Mouse (Mus musculus) ZHBTc4 (cell line): ENCODE results near the gene Btnl9.
A peak's percentile ranks its signal among the peaks of the same experiment; 100 is the strongest.

Experiments
- DNase-seq: peaks from one replicate; pipeline ENCODE4 v3.0.0-alpha.2; 2011; ENCODE audit warnings: low read depth, low spot score

Btnl9 gene

DNA sequence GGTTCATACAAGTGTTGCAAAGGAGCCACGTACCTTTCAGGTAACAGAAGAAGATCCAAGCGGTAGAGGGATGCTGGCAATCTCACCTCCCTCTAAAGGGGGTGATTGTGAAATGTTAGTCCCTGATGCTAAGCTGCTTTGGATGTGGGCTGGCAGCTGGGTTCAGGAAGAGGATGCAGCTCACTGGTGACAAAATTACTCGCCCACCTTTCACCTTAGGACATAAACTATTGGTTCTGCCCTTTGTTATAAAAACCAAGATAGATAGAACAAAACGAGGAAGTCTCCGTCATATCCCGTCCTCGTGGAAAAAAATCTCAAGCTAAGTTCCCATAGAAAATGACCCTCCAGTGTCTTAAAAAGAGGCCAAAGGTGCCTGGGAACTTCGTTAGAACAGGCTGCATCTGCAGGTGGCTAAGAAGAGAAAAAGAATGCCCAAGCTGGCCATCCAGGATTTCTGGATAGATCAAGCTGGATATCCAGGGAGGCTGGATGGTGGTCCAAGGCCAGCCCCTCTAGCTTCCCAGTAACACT lies at the start of gene Btnl9:
Gene Btnl9 (minus strand): TSS at position 205 of the 534 bp plus-strand sequence.
- DNase-seq, result no peak

DNA sequence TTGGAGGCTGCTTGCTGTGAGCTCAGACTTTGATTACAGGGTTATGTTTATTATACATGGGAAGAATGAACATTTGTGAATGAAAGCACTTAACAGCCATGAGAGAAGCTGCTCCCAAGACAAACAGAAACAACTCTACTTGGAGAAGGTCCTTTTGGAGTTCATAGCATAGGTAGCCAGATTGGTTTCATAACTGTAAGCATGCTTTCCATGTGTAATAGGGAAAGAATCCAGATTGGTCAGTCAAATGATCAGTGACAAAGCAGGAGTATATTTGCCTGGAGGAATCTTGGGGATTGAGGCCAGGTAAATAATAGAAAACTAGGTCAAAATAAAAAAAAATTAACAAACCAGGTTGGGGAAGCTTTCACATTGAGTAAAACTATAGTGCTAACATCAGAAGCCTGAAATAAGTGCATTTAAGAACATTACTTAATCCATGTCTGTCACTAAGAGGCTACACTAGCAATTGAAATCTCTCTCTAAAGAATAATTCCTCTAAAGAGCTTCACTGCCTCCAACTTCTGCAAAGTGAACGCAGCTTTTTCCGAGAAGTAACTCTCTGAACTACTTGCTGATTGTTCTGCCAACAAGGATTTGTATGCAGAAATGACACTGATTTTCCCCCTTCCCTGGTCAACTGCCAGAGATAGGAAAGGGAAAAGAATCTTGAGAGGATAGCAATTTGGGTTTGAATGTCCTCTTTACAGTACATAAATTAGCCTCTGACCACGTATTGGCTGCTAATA lies 48.7 kb upstream of the Btnl9 start:
- no peak for DNase-seq

DNA sequence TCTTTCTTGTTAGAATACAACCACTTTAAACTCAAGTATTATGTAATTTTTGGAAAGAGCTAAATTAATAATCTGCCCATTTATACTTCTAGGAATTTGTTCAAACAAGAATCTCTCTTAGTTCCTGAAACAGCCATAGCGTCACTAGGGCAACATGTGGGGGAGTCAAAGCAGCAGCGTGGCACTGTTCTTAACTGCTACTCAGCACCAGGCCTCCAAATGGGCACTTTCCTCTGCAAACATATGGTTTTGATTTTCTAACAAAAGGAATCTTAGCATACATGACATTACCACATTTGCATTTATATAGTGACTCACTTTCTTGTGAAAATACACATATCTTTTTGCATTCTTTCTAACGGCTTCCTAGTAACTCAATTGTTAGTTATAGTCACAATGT lies 45.8 kb upstream of the Btnl9 start:
- no peak for DNase-seq

DNA sequence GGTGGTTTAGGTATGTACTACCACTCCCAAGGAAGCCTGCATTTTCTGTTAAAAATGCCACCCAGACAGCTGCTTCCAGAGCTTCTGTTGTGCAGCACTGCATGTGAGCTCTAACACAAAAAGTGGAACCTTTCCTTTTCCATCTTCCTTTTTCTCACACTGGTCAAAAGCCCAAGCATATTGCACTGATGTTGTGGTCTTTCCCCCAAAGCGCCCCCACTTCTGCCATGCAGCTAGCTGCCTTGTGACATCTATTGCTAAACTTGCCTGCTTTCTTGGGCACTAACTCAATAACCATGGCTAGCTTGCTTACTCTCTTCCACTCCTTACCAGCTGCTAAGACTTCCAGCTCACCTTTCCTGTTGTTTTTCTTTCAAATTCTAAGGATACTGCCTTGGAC lies 37.5 kb upstream of the Btnl9 start:
- DNase-seq, result no peak

DNA sequence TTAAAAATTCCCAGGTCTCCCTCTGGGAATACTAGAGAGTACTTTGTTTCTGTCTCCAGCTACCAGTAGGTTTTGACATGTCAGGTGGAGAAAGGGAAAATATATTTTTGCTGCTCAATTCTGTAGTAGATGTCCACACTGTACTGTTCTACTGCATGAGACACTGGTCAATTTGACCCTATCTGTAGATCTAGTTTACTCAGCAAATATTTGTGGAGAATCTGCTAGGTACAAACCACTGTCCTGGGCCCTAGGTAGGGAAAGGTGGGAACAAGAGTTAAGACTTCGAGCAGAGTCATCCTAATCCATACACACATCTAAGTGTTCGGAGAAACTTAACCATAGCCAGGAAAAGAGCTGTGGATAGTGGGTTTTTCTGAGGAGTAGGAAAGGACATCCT lies 32.3 kb upstream of the Btnl9 start:
- DNase-seq, result no peak

DNA sequence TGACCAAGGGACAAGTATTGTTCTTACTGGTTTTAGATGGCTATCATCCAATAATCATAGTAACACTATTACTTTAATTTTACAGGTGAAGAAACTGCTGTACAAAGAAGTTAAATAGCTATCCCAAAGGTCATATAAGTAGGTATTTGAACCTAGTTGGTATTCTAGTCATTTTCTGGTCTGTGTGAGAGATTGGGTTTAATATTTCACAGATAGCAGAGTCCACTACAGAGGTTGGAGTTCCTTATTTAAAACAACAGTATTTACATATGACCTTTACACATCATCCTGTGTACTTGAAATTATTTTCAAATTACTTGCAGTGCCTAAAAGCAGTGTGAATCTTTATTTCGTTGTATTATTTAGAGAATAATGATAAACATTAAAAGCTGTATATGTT lies 26.5 kb upstream of the Btnl9 start:
- DNase-seq, result no peak

DNA sequence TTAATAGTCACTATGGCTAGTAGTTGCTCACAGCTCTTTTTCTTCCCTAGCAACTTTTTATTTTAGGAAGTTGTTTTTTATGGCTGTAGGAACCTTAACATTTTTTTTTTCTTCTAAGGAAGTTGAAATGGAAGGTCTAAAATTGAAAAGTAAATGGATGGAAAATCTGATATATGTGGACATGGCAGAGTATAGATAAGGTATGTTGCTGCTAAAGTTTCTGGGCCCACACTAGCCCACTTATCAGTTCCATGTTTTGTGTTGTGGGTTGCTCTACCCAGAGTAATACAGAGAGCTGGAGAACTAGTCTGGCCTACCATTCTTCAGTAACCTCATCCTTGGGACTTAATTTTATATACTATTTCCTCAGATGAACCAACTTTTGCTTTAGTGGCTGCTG lies 25.6 kb upstream of the Btnl9 start:
- DNase-seq, result no peak

DNA sequence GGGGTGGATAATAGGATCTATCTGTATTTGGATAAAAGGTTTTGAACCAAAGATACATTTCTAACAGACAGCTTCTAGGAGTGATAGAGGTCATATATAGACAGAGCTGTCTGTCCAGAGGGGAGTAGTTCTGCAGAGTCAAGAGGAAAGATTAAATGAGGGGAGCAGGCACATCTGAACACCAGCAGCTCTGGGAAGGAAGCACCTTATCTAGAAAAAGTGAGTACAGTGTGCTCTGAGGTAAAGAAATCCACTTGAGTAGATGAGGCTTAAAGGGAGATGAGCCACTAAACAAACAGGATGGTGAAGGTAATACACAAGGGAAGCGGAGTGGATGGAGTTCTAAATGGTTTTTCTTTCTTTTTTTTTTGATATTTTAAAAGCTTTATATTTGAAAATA lies 20.5 kb upstream of the Btnl9 start:
- DNase-seq, result no peak

DNA sequence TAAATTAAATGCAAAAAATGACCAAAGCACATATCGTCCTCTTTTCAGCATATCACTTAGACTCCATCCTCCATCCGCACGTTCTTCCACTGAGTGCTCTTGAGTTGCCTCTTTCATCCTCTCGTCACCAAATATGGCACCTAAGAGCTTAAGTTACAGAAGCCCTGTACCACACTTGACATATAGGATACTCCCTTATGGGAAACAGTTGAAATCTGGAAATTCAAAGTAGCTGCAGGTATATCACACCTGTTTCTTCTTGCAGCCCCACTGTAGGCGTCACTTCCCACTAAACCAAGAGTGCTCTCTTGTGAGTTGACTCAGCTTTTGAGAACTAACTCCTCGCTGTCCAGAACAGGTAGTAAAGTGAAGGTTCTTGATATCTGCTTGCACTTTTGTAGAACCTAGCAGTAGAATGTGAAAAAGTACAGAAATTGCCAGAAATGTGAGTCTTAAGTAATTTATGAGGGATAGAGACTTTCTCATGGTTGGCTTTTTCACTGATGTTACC lies 18.2 kb upstream of the Btnl9 start:
- DNase-seq, result no peak

DNA sequence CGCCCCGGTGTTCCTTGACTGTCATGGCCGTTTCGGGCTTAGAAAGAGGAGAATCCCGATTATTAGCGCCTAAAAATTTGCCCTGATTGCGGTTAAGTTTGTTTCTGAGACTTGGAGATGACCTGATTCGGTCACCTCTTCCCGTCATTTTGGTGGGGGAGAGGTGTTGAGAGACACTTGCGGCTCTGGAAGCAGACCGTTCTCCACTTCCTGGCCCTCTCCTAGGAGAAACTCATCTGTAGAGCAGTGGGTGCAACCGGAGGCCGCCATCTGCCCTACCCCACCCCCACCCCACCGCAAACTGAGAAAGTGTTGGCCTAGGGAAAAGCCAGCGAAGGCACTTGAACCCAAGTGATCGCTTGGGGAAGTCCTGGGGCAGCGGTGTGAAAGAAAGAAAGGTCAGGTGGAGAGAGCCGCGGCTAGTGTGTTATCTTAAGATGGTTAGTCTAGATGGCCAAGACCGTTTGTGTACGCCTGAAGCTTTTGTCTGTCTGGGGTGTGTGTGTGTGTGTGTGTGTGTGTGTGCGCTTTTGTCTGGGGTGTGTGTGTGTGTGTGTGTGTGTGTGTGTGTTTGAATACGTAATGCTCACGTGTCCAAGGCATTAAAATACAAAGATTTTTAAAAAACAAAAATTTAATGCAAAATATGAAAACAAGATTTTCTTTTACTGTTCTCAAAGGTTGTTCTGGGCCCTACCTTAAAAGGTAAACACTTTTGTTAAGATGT lies 17.0 kb upstream of the Btnl9 start:
- DNase-seq, result peak; percentile 88

DNA sequence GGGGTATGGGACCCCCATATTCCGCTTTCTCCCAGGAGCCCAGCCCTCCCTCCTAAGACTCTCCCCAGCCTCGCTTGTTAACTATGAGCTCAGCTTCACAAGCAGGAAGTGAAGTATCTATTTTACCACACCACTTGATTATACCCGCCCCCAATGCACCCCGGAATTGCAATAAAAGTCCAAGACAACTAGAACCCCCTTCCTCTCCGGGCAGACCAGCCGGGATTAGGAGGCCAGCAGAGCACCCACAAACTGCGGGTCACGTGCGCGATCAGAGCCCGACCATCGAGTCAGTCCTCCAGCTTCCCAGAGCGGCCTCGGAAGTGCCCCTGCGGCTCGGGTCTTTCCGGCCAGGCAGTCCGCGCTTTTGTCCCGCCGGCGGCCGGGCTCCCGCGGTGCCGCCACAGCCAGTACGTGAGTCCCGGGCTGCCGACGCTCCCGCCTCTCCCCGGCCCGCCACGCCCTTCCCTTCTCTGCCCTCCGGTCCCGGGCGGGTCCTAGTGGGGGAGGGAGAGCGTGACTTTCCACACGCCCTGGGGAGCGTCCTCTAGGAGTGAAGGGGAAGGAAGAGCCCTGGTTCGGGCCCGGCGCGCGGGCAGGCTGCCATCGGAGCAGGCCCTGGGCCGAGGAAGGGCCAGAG lies 16.3 kb upstream of the Btnl9 start, which contains the start of gene Zfp62:
Gene Zfp62 (plus strand): TSS at position 164 of the 640 bp plus-strand sequence.
- peak; percentile 95 for DNase-seq

DNA sequence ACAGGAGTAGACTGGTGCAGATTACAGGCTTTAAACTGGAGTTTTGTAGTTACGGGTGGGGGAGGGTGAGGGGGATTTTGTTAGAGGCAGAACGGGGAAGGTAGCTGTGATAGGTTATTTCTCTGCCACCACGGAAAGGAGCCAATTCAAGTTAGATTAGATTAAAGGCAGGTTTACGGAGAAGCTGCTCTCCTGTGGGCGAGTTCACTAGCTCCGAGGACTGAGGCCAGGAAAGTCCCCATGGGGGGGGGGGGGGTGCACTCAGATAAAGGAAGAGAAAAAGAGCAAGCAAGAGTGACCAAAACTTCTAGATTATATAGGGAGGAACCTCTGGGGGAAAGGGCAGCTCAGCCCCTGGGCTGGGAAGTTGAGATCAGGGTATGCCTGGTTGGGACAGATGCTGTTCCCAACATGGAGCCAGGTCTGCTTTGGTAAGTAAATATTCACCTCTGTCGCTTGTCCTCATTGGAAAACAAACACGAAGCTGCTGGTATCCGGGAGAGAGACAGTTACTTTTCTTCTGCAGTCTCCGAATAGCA lies 15.6 kb upstream of the Btnl9 start:
- peak; percentile 38 for DNase-seq

DNA sequence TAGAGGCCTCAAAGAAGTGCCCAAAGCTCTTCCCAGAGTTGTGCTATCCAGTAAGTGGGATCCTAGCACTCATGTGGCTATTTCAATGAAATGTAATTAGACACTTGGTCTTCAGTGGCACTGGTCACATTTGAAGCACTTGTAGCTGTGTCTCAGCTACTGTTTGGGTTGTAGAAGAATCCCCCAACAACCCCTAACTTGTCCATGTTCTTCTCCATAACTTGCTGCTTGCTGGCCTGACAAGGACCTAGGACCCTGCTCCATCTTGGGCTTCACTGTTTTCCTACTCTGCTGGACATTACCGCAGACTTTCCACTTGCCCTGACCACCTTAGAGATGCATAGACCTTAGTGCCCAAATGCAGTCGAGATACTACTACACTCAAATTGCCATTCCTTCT lies 15.1 kb upstream of the Btnl9 start:
- DNase-seq, result no peak

DNA sequence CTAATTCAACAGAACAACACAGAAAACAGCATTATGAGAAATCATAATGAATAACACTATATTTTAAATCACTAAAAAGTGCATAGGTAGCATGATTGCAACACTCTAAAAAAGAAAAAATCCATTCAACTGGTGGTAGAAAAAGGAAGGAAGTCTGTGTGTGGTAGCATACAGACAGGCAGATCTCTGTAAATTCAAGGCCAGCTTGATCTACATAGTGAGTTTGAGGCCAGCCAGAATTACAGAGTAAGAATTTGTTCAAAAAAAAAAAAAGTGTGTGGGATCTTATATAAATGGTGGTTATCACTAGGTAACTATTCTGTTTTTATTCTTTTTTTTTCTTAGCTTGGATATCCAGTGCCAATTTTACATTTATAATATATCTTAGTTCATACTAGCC lies 14.2 kb upstream of the Btnl9 start:
- DNase-seq, result no peak

DNA sequence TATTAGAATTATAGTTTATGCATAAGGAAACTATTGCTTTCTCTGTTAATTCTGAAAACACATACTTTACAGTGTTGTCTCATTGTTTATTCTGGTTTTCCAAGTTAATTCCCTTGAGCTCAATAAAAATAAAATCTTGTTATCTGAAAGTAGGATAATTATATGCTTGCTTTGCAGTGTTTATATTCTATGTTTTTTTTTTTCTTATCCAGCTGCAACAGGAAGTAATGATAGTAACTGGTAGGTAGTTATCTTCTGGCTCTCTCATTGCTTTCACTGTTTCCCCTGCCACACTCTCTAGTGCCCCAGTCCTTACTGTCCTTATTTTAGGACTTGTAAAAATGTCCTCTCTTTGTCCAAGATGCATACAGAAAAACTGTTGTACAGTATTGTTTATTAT lies 13.7 kb upstream of the Btnl9 start:
- DNase-seq, result no peak

DNA sequence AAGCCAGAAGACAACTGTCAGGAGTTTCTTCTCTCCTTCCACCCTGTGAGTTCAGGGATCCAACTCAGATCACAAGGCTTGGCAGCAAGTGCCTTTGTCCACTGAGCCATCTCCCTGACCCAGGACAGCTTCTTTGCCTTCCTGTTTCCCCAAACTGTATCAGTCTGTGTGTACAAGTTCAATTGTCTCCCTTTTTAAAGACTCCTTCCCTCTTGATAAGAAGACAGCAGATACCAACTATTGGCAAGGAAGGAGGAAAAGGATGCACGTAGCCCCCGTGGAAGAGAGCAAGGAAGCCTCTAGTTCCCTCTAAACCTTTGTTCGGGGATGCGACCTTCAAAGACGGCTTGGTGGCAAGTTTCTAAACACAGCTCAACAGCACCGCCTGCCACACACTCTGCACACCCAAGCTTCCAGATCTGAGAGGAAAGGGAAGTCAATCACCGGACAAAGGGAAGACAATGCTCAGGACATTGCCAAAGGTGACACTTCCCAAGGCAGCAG lies 8.9 kb upstream of the Btnl9 start:
- peak; percentile 54 for DNase-seq

DNA sequence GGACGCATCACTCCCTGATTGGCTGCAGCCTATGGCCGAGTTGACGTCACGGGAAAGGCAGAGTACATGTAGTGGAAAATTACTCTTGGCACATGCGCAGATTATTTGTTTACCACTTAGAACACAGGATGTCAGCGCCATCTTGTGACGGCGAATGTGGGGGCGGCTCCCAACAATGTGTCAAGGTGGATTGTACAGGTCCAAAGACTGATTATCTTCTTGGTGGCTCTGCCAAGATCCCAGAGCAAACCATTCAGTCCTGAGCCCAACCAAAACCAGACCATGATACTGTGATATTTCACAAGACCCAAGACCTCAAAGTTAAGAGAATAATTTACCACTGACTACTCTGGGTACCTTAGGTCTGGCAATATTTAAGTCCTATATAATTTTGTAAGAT lies 7.8 kb upstream of the Btnl9 start:
- peak; percentile 42 for DNase-seq

DNA sequence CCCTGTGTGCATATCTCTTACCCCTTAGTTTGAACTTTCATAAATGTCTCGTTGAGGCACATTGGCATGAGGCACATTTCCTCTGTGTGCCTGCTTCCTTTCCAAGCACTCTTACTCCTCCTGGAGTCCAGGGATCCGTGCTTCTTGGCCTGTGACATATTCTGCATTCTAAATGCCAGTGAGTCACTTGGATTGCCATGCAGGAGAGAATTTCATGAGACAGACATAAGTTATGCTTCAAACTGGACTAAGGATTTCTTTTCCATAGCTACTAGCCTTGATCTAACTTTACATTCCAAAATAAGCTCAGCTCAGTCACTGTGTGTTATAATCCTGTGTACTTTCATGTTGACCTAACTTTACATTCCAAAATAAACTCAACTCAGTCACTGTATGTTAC lies 4.1 kb upstream of the Btnl9 start:
- DNase-seq, result no peak

DNA sequence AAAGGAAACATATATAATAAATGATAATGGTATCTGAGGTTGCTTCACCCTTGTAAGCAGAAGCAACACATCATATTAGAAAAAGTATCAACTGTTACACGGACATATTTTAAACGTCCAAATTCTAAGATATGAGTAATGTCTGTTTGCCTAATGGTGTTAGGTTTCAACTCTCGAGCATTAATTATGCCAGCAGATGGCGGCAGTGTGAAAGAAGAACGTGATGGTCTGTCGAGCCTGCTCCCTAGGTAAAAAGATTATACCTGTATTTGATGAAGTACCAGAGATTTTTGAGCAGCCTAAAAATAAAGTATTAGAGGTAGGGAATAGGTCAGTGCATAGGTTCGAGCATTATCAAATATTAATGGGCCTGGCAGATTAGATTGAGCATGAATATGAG lies 2.8 kb upstream of the Btnl9 start:
- peak; percentile 27 for DNase-seq

DNA sequence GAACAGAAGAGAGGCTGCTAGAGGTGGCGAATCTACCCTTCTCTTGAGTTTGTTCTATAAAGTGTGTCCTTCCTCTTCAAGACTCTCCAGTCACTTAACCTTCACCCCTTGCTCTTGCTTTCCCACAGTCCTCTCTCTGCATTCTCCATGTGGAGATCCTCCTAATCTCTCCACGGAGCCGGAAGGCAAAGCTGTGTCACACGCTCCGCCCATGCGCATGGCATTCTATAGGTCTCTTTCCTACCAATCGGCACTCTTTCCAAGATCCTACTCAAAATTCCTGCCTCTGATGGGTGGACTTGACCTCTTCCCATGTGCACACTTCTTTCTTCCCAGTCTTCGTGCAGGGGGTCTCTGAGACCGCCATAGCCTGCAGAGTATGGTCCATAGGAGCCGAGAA lies 742 bp upstream of the Btnl9 start:
- peak; percentile 57 for DNase-seq

DNA sequence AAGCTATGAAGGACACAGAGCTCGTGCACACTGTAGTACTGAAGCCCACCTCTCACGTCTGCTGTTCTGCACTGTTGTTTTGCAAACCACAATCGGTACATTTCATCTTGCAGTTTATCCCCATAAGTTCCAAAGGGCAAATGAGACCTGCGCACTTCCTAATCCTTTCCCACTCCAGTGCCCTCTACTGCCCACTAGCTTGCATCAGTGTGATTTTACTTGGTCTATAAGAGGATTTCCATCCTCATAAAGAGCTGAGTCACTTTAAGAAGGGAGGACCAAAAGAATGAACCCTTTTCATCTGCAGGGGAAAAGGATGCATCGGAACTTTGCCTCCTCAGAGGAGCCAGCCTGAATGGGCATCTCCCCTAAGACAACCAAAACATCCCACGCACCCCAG lies 507 bp downstream of the Btnl9 start:
- no peak for DNase-seq

DNA sequence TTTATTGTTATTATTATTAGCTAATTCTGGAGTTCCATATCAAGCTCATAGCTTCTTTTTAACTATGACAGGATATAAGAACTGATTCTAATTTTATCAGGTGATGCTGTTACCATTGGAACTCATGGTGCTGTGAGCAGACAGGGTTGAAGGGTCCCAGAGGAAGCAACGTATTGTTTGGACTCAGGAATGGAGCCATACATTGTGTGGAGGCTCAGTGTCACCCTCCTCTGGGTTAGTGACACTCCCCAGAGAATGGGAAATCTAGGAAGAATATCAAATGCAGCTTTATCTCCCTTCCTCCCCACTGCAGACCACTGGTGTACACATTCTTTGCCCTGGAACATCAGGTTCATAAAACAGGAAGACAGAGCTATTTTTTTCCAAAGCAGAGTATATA lies 3.8 kb downstream of the Btnl9 start:
- DNase-seq, result no peak
